Mouse (Mus musculus) WW6 (cell line): ENCODE measurements at regions not wholly inside any gene's neighbourhood (a gene's known extent, or its start where the extent isn't known, plus 50 kb on each side); places are given as distances from the start of the nearest gene placed in this dataset.

ENCODE experiments used
- DNase-seq: peaks from one replicate; pipeline ENCODE4 v3.0.0-alpha.2; 2013; ENCODE audit warnings: low read depth, low spot score

- peak; percentile 24 for DNase-seq
Observed at GRCm38 (mm10) chr17:10079853-10080650, 239.6 kb downstream of the Qk start.

DNA sequence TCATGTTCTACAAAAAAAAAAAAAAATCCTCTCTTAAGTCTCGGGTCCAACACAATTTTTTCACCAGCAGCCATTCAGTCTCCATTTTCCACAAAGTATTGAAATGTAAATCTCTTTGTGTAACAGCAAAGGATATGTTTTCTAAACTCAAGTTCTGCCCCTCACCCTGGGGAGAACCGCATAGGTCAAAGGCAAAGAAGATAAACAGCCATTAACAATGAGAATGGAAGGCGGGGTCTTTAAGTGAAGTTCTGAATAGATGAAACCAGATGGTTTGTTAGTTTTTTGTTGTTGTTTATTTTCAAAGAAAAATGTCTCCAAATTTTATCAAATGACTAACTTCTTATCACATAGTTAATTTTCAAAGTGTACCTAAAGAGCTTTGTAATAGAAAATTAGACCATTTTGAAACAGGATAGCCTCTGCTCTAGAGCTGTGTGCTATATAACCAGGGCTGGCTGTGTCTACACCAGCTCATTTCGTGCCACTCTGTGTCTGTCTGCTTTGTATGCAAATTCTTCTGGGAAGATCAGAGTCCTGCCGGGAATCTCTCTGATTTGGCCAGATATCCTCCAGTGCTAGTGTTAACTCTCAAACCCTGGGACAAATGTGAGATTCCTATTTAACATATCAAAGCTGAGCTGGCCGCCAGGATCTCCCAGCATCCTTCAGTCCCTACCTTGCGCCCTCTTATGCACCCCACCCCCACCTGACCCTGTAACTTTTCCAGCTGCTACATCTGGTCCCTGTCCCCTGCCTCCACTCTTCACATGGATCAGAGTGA is 240.9 kb downstream of the Qk start:
- peak; percentile 20 for DNase-seq

GRCm38 (mm10) chr17:10073301-10073700 is 246.4 kb downstream of the Qk start:
- DNase-seq: no peak

DNA sequence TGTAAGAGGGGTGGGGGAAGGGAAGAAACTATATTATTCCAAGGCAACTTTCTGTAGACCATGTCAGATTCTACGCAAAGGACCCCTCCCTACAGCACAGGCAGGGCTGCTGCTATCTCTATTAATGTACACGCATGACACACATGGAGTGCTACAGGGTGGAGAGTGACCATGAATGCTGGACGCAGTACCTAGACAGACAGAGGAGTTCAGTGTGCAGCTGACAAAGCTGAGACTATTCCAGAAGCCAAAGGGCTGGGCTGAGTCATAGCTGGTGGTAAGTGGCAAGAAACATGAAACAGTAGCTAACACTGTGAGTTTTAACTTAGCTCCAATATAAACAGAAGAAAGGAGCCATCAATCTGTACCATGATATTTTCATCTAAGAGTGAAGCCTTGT is 250.4 kb downstream of the Qk start:
- DNase-seq: no peak

GRCm38 (mm10) chr17:10065131-10065530 is 254.5 kb downstream of the Qk start:
- no peak for DNase-seq

- DNase-seq: no peak
Observed at GRCm38 (mm10) chr17:10062546-10063100, 257.0 kb downstream of the Qk start.

DNA sequence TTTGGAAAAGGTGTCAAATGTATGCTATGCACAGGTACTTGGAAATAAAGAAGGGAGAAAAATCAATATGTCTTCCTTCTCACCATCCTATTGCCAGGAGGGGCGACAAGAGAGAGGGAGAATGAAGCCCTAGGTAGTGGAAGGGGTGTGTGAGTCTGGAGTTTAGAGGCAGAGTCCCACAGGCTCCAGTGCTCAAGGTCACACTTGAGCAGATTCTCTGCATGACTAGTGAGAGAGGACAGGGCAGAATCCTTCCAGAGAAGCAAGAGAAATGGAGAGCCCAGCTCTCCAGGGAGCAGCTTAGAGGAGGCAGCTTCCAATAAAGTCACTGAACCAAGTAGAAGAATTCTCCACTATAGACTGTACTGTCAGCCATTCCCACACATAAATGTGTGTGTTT is 261.9 kb downstream of the Qk start:
- DNase-seq: no peak

DNA sequence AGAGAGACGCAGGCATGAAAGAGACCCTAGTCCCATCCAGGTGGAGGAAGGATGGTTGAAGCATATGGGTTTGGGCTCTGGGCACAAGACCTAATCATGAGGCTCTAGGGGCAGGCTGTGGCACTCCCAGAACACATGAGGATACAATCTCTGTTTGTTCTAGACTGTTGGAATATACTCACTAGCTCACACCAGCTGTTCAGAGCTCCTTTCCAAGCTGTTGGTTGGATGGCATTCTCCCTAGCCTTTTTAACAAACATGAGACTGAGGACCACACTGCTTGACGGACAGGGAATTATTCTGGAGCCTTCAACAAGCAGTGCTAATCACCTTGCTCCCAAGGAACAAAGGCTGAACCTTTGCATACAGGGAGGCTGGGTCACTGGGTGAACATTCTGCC is 263.6 kb downstream of the Qk start:
- no peak for DNase-seq

- DNase-seq: no peak
Observed at GRCm38 (mm10) chr17:10054375-10054774, 265.3 kb downstream of the Qk start.

DNA sequence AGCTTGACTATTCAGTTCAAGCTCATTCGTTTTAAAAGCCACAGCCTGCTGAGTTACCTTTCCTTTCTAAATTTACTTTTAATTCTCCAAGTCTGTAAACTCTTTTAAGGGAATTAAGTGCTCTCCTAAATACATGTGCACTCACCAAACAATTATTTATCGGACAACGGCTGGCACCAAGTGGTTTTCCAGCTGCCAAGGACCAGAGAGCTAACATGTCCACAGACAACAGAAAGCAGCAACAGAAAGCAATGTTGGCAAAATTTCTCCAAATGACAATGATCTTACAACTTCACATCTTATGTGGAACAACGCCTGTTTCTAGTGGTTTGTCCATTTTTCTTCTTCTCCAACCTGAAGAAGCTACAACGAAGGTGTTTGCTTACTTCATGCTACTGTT is 275.3 kb downstream of the Qk start:
- DNase-seq: no peak

DNA sequence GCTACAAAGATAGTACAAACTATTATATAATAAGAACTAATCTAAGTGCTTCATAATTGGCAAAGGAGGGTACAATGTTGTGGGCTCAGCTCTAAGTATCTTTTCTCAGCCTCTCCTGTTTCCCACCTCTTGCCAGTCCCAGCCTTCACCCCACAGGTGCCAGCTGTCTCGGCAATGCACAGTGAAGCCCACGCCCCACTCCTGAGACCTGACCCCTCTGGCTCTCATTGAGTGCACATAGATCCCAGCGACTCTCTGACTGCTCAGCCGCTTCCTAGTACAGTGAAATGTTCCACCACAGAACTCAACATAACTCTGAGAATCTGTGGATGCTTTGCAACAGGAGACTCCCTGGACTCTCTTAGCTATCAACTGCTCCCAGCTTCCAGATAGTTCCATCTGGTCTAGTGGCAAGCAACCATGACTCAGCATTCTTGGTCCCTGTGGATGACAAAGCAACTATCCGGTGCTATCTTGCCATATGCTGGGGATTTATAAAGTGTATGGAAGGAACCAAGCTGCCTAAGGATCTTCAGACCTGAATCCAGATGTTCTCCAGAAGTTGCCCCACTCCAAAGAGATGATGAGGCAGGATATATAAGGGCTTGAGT is 277.5 kb downstream of the Qk start:
- DNase-seq: no peak

DNA sequence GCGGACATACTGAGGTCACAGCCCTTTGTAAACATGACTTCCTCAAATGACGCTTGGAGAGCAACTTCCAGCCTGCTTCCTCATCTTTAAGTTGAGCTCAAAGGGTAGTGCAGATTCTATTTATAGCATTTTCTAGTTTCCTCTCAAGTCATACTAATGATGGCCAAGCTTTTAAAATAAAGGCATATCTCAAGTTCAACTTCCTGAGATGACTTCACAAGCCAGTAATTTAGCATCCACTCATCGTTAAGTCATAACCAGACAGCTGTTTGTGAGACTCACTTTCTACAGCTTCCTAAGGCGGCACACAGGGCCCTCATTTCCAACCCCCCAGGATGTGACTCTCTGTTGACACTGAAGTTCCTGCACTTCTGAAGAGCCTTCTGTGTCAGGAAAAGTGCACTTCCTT is 278.7 kb downstream of the Qk start:
- no peak for DNase-seq

- DNase-seq: no peak
Observed at GRCm38 (mm10) chr17:10040375-10040774, 279.3 kb downstream of the Qk start.

DNA sequence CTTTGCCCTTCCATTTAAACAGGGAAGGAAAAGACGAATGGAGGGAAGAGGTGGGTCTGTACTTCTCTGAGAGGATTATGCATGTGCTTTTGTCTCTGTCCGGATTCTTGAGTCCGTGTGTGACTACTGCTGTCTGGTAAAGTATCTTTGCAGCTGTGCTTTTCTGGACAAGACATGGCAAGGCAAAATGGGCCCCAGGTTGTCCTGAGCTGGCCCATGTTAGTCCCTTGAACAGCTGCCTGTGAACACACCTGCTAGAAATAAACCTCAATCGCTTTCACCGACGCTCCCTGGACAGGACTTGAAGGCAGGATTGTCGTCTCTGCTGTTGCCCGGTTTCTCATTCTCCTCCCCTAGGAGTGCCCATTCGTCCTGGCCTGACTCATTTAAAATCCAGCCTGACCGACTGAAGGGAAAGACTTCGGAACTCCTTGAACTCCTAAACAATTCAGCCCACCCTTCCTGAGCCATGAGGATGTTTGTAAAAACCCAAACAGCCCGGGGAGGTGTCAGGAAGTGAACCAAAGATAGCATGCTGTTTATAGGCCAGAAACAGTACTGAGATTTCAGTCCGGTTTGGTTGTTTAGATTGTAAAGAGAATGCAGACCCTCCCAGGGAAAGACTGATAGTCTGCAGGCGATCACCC is 281.7 kb downstream of the Qk start:
- no peak for DNase-seq

DNA sequence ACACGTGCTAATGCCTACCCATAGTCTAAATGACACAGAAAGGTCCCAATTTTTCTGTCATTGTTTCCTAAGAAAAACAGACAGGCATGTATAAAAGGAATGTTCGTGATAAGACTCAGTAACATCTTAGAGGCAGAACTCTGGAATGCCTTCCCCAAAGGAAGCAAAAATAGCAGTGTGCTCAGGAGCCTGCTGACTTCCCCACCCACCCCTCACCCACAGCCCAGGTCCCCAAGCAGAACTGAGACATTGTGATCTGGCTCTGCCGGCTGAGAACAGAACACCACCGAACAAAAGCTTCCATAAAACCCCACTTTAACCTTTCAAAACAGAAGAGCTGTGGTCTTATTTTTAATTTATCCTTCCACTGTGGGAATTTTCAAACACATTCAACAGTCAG is 286.1 kb downstream of the Qk start:
- no peak for DNase-seq

DNA sequence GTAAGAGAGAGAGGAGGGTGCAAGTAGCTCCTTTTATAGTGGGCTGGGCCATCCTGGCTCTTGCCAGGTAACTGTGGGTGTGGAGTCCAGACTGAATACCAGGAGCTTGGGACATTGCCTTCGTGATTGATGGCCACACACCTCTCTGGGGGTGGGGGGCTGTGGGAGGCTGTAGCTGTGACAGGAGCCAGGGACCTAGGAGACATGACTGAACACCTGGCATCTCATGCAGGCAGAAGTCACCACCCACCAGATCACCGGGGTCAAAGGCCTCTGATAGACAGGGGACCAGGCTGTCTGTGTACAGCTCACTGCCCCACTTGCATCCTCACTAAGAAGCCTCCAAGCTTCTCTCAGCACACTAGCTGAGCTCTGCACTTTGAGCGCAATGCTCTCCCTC is 288.6 kb downstream of the Qk start:
- no peak for DNase-seq

DNA sequence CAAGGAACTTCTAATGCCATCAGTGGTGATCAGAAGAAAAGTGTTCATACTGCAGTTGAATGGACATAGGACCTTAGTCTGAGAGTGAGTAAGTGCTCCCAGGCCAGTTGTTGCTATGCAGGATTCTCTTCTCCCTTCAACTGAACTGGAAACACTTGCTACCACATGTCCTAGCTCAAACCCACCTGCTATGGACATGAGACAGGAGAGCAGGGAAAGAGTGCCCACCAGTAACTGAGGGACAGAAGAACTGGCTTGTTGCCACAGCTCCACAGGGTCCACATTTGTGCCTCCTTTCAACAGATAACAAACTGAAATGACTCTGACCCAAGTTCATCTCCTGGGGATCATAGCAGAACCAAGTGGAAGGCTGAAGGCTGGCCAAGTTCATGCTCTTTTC is 292.9 kb downstream of the Qk start:
- no peak for DNase-seq

GRCm38 (mm10) chr17:10025212-10025611 is 294.4 kb downstream of the Qk start:
- no peak for DNase-seq

- DNase-seq: no peak
Observed at GRCm38 (mm10) chr17:10024323-10024722, 295.3 kb downstream of the Qk start.

GRCm38 (mm10) chr17:10012161-10012560 is 307.5 kb downstream of the Qk start:
- no peak for DNase-seq

DNA sequence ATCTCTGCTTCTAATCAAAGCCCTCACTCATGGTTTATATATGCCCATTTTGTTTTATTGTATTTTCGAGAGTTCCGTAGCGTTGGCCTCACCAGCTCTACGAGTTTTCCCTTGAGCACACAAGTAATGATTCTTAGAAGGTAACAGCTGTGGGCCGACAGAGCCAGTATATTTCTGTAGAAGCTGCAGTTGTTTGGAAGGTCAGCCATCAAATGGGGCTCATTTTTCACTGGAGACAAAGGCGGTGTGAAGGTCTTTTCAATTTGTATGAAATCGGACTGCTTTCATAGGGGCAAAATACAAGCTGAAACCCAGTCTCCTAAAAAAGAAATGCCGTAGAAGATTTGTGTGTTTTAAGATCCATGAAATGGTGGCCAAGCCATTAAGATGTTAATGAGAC is 307.9 kb downstream of the Qk start:
- no peak for DNase-seq

- DNase-seq: no peak
Observed at GRCm38 (mm10) chr17:10001071-10001591, 318.5 kb downstream of the Qk start.
